Mouse (Mus musculus) left cerebral cortex, adult 18-20 months (tissue): ENCODE results near the gene Fbn1. TPM values are rescaled to one million over a fixed set of nuclear protein-coding genes. Genes with fewer than 3 reads are reported as not detected.

ENCODE experiments used
- DNase-seq, 2 experiments: peaks; one replicate each; pipeline ENCODE4 v3.0.0; 2021 to 2022; ENCODE audit warnings: low spot score in 2 of 2, mixed read lengths in 1 of 2
- total RNA-seq, 2 experiments: library from RNA; stranded (reverse); gene quantifications; 2 replicates each; pipeline ENCODE4 v1.2.3; 2021

Fbn1 gene
- total RNA-seq, 2 experiments from 2014 or later = 4.5 to 5.0 TPM

DNA sequence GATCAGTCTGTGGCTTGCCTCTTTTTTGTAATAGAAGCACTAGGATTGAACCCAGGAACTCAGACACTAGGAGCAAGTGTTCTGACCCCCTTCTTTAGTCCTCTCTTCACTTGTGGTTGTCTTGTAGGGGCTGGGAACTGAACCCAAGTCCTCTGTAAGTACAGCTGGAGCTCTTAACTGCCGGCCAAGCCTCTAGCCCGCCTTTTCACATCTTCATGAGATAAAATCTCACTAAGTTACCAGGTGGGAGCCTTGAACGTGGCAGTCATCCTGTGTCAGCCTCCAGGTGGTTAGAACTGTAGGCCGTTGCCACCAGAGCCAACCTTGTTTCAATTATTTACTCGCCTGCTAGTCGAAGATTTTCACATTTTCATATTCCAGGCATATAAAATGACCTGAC lies 254.1 kb downstream of the Fbn1 start:
- DNase-seq = no peak

- peak; percentile 25 to 60 for DNase-seq
These were observed 255.5 kb downstream of the Fbn1 start for GRCm38 (mm10) chr2:125252275-125252674.

DNA sequence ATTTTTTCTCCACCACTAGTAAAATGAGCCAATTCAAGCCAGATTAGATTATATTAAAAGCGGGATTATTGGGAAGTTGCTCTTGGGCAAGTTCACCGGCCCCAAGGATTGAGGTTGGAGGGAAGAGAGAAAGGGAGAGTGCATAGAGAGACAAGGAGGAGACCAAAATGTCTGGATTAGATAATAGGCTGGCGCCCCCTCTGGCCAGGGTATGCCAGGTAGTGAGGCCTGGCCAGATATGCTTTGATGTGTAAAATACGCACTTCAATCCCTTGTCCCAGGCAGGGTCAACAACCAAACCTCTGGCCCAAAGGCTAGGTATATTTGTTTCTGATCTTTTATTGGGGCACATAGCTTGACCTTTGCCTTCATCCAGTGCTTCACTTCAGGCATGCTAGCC lies 256.0 kb downstream of the Fbn1 start:
- no peak for DNase-seq

Other genes starting within 250 kb of the Fbn1 start
- gene Gm9913, start 2.9 kb downstream of the Fbn1 start, total RNA-seq = under 1 TPM; 0.12 to 0.16 TPM
- gene Cep152, start 117.1 kb upstream of the Fbn1 start, total RNA-seq = 1 to 10 TPM; 2.6 TPM
- gene Eid1, start 165.1 kb upstream of the Fbn1 start, total RNA-seq = 100 to 1,000 TPM; 229 to 233 TPM
- gene Shc4, start 216.2 kb upstream of the Fbn1 start, total RNA-seq = 1 to 10 TPM; 5.1 to 5.2 TPM